Mouse (Mus musculus) gastrocnemius, postnatal 36 days (tissue): ENCODE data around the gene Trim9. TPM values are rescaled to one million over a fixed set of nuclear protein-coding genes. Genes with fewer than 3 reads are reported as not detected.

Experiments used
- DNase-seq, 2 experiments: peaks; one replicate each; pipeline ENCODE4 v3.0.0; 2022
- intact Hi-C: fragments of 180-260 bp; cut with DNase I; formaldehyde crosslinking; loops from one replicate; pipeline ENCODE4 v1.15.1; 2025
- total RNA-seq, 2 experiments: library from RNA; stranded (reverse); gene quantifications; 2 replicates each; pipeline ENCODE4 v1.2.3; 2021

Gene Trim9
- total RNA-seq, 2 experiments from 2014 or later: 0.10 TPM; not detected in 1

DNA sequence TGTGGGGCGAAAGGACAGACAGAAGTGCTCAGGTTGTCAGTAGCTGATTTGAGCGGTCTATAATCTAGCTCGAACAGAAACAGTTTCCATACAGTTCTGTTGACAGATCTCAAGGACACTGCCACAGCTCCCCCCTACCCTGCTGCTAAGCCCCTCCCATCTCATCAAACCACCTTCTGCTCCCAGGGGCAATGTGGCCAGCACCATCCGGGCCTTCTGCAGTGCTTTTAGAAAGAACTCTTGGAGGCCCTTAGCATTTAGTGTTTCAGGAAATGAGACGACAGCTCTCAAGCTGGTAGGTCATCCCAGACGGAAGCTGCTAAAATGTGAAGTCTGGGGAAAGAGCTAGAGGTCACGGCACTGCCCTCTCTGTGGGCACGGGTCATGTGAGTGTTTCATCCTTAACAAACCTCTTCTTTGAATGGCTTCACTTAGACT, 80.9 kb downstream of the Trim9 start:
- intact Hi-C loops: no loop called here
- DNase-seq: no peak

DNA sequence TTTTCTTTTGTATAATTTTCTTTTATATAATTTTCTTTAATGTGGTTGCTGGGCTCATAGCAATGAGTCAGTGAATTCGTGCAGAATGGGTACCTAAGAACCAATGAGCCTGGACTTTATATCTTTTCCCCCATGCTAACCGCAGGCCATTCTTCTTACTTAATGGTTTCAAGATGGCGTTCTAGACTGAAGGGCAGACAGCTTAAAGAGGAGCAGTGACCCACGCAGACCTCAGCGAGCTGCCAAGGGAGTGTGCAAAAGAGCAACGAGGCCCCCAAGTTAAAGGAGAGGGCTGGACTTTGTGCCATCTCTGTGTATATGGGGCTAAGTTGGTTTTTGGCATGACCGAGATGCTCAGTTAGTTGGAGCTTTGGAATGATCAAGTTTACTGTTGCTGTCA, 83.7 kb downstream of the Trim9 start:
- no peak for DNase-seq
- intact Hi-C loops: no loop called here

GRCm38 (mm10) chr12:70262271-70262953, 85.0 kb downstream of the Trim9 start:
- intact Hi-C loops: no loop called here
- no peak for DNase-seq

DNA sequence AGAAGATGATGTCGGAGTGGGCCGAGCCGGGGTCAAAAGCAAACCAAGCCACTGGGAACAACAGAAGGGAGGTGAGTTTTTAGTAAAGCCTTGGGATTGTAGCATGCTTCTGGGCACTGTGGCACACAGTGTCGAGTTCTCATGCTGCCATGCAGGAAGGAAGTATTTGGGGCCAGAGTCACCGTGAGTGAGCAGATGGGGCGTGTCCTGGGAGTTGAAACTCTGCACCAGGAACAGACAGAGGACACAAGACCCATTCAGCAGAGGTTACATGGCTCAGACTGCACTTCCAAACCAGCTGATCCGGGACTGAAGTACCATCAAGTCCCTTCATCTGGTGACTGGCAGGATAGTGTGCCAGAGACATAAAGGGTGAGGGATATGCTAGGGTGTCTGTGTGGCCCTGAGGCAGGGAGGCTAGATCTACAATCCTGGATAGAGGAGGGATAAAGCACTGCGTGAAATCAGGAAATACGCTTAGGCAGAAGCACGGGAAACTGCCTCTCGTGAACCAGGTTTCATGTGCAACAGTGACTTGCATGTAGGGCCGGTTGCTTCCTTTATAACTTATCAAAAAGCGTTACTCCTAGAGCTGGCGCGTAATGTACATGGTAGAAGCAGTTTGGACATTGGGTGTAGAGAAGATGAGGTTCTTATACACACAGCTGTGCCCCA, 96.1 kb downstream of the Trim9 start:
- intact Hi-C loops: no loop called here
- DNase-seq: no peak

DNA sequence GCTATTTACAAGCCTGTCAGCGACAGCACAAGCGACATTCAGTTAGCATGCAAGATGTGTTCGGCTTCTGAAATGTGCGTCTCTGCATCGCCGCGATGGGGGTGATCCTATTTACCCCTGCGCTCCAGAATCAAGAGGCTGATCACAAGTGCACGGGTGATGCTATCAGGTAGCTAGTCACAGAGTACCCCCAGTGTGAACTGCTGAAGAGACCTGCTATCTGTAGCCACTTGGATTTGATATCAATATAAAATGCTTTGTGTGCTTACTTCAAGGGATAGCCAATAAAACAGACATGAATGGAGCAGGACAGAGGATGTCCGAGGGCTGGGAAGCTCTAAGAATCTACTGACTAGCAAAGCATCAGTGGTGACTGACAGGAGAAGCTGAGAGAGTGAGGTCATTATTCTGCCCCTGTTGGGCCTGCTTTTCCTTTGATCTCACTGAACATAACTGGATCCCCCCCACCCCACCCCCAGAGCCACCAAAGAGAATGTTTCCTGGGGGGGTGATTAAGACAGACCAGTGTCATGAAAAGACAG, 97.7 kb downstream of the Trim9 start:
- intact Hi-C loops: no loop called here
- no peak for DNase-seq

GRCm38 (mm10) chr12:70247683-70248474, 99.5 kb downstream of the Trim9 start:
- intact Hi-C loops: no loop called here
- no peak for DNase-seq

GRCm38 (mm10) chr12:70242550-70242949, 104.9 kb downstream of the Trim9 start:
- intact Hi-C loops: no loop called here
- DNase-seq: no peak

GRCm38 (mm10) chr12:70239741-70240140, 107.7 kb downstream of the Trim9 start:
- intact Hi-C loops: loop anchor here (10.0 kb wide), 2 partner anchors 185 to 675 kb away; no protein-coding TSS in a partner anchor
- no peak for DNase-seq

GRCm38 (mm10) chr12:70238604-70239003, 108.8 kb downstream of the Trim9 start:
- intact Hi-C loops: loop anchor here (10.0 kb wide), 2 partner anchors 186 to 676 kb away; no protein-coding TSS in a partner anchor
- no peak for DNase-seq

- intact Hi-C loops: loop anchor here (10.0 kb wide), 2 partner anchors 190 to 680 kb away; no protein-coding TSS in a partner anchor
- DNase-seq: peak; percentile 38 to 49
These were observed 112.4 kb downstream of the Trim9 start for GRCm38 (mm10) chr12:70234938-70235484.

GRCm38 (mm10) chr12:70234411-70234810, 113.0 kb downstream of the Trim9 start:
- intact Hi-C loops: loop anchor here (10.0 kb wide), 2 partner anchors 190 to 680 kb away; no protein-coding TSS in a partner anchor
- no peak for DNase-seq

GRCm38 (mm10) chr12:70233637-70234315, 113.6 kb downstream of the Trim9 start:
- no peak for DNase-seq
- intact Hi-C loops: loop anchor here (10.0 kb wide), 2 partner anchors 191 to 681 kb away; no protein-coding TSS in a partner anchor

DNA sequence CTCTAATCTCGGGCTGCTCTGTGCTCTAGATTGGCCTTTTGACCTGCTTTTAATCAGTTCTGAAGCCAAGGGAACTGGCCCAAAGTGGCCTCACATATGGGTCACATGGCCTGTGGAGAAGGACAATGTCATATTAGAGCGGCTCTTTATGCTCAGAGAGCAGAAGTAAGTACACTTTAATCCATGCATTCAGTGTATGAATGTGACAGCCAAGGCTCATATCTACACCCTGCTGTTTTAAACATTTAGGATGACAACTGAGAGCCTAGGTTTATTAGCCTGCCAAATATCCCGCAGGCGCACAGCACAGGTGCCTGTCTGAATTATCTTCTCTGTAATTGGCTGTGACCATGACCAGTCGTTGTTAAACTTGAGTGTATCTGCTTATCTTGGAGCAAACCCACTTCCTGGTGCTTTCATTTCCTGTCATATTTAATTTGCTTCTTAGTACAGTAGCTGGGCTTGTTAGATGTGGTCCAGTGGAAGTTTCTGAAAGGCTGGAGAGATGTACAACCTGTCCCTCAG, 115.3 kb downstream of the Trim9 start:
- no peak for DNase-seq
- intact Hi-C loops: loop anchor here (10.0 kb wide), 2 partner anchors 193 to 683 kb away; no protein-coding TSS in a partner anchor

DNA sequence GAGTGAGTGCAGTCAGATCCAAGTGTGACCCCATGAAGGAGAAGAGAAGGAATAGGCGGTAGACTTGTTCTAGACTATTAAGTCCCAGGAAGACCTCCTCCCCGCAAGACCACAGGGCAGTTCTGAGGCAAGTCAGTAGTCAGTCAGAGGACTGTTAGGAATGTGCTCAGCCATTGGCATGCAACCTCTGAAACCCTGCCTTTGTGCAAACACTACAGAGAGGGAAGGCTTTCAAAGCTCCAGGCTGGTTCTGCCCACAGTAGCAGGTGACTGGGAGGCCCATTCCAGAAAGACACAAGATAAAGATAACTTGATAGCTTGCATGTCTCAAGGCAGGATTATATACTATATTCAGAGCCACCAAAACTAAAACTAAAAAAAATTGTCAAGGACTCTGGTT, 116.1 kb downstream of the Trim9 start, which contains the start of gene Pygl:
Gene Pygl (minus strand): TSS at position 195 of the 400 bp plus-strand sequence.
- no peak for DNase-seq
- intact Hi-C loops: loop anchor here (10.0 kb wide), 2 partner anchors 194 to 684 kb away; no protein-coding TSS in a partner anchor

- intact Hi-C loops: no loop called here
- DNase-seq: no peak
These were observed 119.3 kb downstream of the Trim9 start for GRCm38 (mm10) chr12:70228155-70228554.

GRCm38 (mm10) chr12:70227121-70227932, 120.1 kb downstream of the Trim9 start:
- intact Hi-C loops: no loop called here
- DNase-seq: peak; percentile 71 to 73

DNA sequence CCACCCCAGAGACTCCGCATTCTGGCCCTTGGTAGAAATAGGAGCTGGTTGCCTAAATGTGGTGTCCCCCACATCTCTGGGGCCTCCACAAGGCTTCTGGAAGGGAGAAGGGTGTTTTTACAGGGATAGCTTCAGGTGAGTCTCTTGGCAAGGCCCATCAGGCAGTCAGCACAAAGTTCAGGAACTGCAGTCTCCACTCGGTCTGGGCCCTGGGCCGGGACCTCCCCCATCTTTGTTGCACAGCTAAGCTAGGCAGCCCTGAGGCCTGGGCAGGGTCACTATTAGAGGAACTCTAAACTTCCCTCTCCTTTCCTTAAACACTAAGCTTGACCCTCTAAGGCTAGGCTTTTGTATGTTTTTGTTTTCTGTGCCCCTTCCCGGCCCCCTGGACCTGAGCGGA, 120.8 kb downstream of the Trim9 start:
- intact Hi-C loops: no loop called here
- no peak for DNase-seq

GRCm38 (mm10) chr12:70223331-70223730, 124.1 kb downstream of the Trim9 start:
- DNase-seq: no peak
- intact Hi-C loops: no loop called here
